Mouse (Mus musculus) gonadal fat pad, adult 2 months (tissue): ENCODE data around the gene Apba2. TPM values are rescaled to one million over a fixed set of nuclear protein-coding genes. Genes with fewer than 3 reads are reported as not detected.

Experiments
- DNase-seq: peaks from one replicate; pipeline ENCODE4 v3.0.0-alpha.2; 2012; ENCODE audit warnings: low read depth
- polyA plus RNA-seq: library from polyadenylated mRNA; depleted of rRNA; stranded (reverse); fragments of >200 nt; gene quantifications from 2 replicates; pipeline ENCODE4 v1.2.3, GENCODE M21; 2012

The Apba2 gene
- polyA plus RNA-seq, 1 experiment, result 0.95 TPM

- DNase-seq, result no peak
These were observed 224.6 kb downstream of the Apba2 start for GRCm38 (mm10) chr7:64725967-64726695.

- DNase-seq, result no peak
These were observed 226.7 kb downstream of the Apba2 start for GRCm38 (mm10) chr7:64728181-64728591.

GRCm38 (mm10) chr7:64728816-64729215 lies 227.3 kb downstream of the Apba2 start:
- DNase-seq, result no peak

- DNase-seq, result no peak
These were observed 228.3 kb downstream of the Apba2 start for GRCm38 (mm10) chr7:64729785-64730184.

- DNase-seq, result no peak
These were observed 237.6 kb downstream of the Apba2 start for GRCm38 (mm10) chr7:64739131-64739530.

- DNase-seq, result no peak
These were observed 240.1 kb downstream of the Apba2 start for GRCm38 (mm10) chr7:64741333-64742307.

GRCm38 (mm10) chr7:64743610-64744009 lies 242.1 kb downstream of the Apba2 start:
- no peak for DNase-seq

GRCm38 (mm10) chr7:64751465-64751864 lies 250.0 kb downstream of the Apba2 start:
- no peak for DNase-seq

GRCm38 (mm10) chr7:64752133-64752532 lies 250.6 kb downstream of the Apba2 start:
- no peak for DNase-seq

GRCm38 (mm10) chr7:64753678-64754077 lies 252.2 kb downstream of the Apba2 start:
- DNase-seq, result no peak

- no peak for DNase-seq
These were observed 252.7 kb downstream of the Apba2 start for GRCm38 (mm10) chr7:64754161-64754560.

GRCm38 (mm10) chr7:64755141-64755540 lies 253.6 kb downstream of the Apba2 start:
- DNase-seq, result no peak

GRCm38 (mm10) chr7:64765595-64765994 lies 264.1 kb downstream of the Apba2 start:
- no peak for DNase-seq

- no peak for DNase-seq
These were observed 268.3 kb downstream of the Apba2 start for GRCm38 (mm10) chr7:64769768-64770167.

- DNase-seq, result no peak
These were observed 269.4 kb downstream of the Apba2 start for GRCm38 (mm10) chr7:64770779-64771390.

GRCm38 (mm10) chr7:64773465-64773864 lies 272.0 kb downstream of the Apba2 start:
- no peak for DNase-seq

GRCm38 (mm10) chr7:64776708-64777489 lies 275.4 kb downstream of the Apba2 start:
- DNase-seq, result no peak

- DNase-seq, result no peak
These were observed 278.0 kb downstream of the Apba2 start for GRCm38 (mm10) chr7:64779501-64779900.

- DNase-seq, result no peak
These were observed 283.5 kb downstream of the Apba2 start for GRCm38 (mm10) chr7:64785040-64785439.

GRCm38 (mm10) chr7:64791145-64791544 lies 289.6 kb downstream of the Apba2 start:
- DNase-seq, result no peak

GRCm38 (mm10) chr7:64792031-64792430 lies 290.5 kb downstream of the Apba2 start:
- no peak for DNase-seq
